Mouse (Mus musculus) forebrain, embryonic 14.5 days (tissue): ENCODE measurements around the gene Gcdh. TPM values are rescaled to one million over a fixed set of nuclear protein-coding genes. Genes with fewer than 3 reads are reported as not detected.

Experiments used
- ATAC-seq: fragments of 200-750 bp; cut with Nextera tagmentation; 2 replicates; pipeline ENCODE4 v1.8.0; 2017; ENCODE audit warnings: mild to moderate bottlenecking, moderate library complexity
- DNase-seq: peaks from one replicate; pipeline ENCODE4 v3.0.0-alpha.2; 2015; ENCODE audit warnings: low spot score
- H3K27ac ChIP-seq: fragments of 300-500 bp; sonication (generic); 2 replicates; pipeline ENCODE4 v1.5.1; 2014; ENCODE audit warnings: low read depth, mild to moderate bottlenecking, control low read depth, low read length, moderate library complexity
- H3K27me3 ChIP-seq: fragments of 300-500 bp; sonication (generic); replicated peaks from 2 replicates; pipeline ENCODE4 v1.6.1; 2014; ENCODE audit warnings: low read length, control low read depth, mixed read lengths; ENCODE audit not compliant: control insufficient read depth, insufficient read depth
- H3K36me3 ChIP-seq: fragments of 300-500 bp; sonication (generic); 2 replicates; pipeline ENCODE4 v1.6.1; 2014; ENCODE audit warnings: low read length, control low read depth; ENCODE audit not compliant: control insufficient read depth, insufficient read depth
- H3K4me1 ChIP-seq: fragments of 300-500 bp; sonication (generic); 2 replicates; pipeline ENCODE4 v1.6.1; 2014; ENCODE audit warnings: antibody characterized with exemption, low read length, control low read depth; ENCODE audit not compliant: control insufficient read depth, insufficient read depth
- H3K4me2 ChIP-seq: fragments of 300-500 bp; sonication (generic); 2 replicates; pipeline ENCODE4 v1.6.1; 2014; ENCODE audit warnings: mild to moderate bottlenecking, control low read depth, low read length
- H3K4me3 ChIP-seq: fragments of 300-500 bp; sonication (generic); 2 replicates; pipeline ENCODE4 v1.5.1; 2014; ENCODE audit warnings: low read depth, low read length, control low read depth
- H3K9ac ChIP-seq: fragments of 300-500 bp; sonication (generic); 2 replicates; pipeline ENCODE4 v1.6.1; 2014; ENCODE audit warnings: mild to moderate bottlenecking, low read length, control low read depth, moderate library complexity
- H3K9me3 ChIP-seq: fragments of 300-500 bp; sonication (generic); replicated peaks from 2 replicates; pipeline ENCODE4 v1.6.1; 2016; ENCODE audit warnings: low read length, control low read depth, mixed read lengths; ENCODE audit not compliant: control insufficient read depth
- WGBS: fragments of 180-500 bp; shearing (Covaris S2); extraction: QIAGEN DNeasy Blood & Tissue Kit; methylation state at CpG from one replicate; pipeline ENCODE4 v1.1.7; 2014; 5-methylcytosine and 5-hydroxymethylcytosine counted together
- microRNA-seq: library from miRNA; unstranded; fragments of <30 nt; microRNA quantifications from one replicate; pipeline ENCODE4, GENCODE M21; 2016
- polyA plus RNA-seq: library from polyadenylated mRNA; unstranded; fragments of >200 nt; fragmentation: Nextera tagmentation; extraction: Ambion mirVana; gene quantifications from 2 replicates; pipeline ENCODE4 v1.2.1, GENCODE M21; 2014

Gene Gcdh
- polyA plus RNA-seq, 1 experiment from 2014 or later, result 27.1 TPM

- Histone ChIP-seq H3K27me3 (no peaks in the 10 kb centered on the region), H3K27ac (no peak overlapping the region), H3K9me3 (no peaks in the 10 kb centered on the region), H3K9ac (no peak overlapping the region), H3K4me1 (peaks cover 26% of the 10 kb centered on the region), H3K4me3 (no peak overlapping the region), H3K36me3 (peaks cover 64% of the 10 kb centered on the region), H3K4me2 (no peak overlapping the region)
- ATAC-seq, result no peak
- WGBS, result 81% methylated on average over 8 of the region's 8 CpGs
- no peak for DNase-seq
Measured at GRCm38 (mm10) chr8:84837149-84837911, 56.4 kb downstream of the Gcdh start.

Small RNA genes within 50 kb of the gene (microRNA-seq; reads per million reads assigned to microRNA genes)
- gene Gm24197 (not detected), gene Mir7069 (3.3 reads per million, percentile 18 among the genes with 10 or more reads in this experiment)

Other genes starting within 250 kb of the Gcdh start
- gene Ier2, start 231.1 kb downstream of the Gcdh start, polyA plus RNA-seq, result 26.5 and 29.3 TPM in 2 replicates
- 47.8 and 52.3 TPM in 2 replicates for gene Trmt1, start 207.6 kb downstream of the Gcdh start, polyA plus RNA-seq
- 17.0 and 17.6 TPM in 2 replicates for gene Nacc1, start 206.1 kb downstream of the Gcdh start, polyA plus RNA-seq
- gene Lyl1, start 192.5 kb downstream of the Gcdh start, polyA plus RNA-seq, result 2.9 and 3.8 TPM in 2 replicates
- gene G430095P16Rik, start 170.9 kb downstream of the Gcdh start, polyA plus RNA-seq, result 1.5 and 1.7 TPM in 2 replicates
- gene Nfix, start 93.6 kb downstream of the Gcdh start, polyA plus RNA-seq, result 237 and 318 TPM in 2 replicates
- gene Dand5, start 71.1 kb downstream of the Gcdh start, polyA plus RNA-seq, result 8.6 and 9.4 TPM in 2 replicates
- 35.2 and 41.3 TPM in 2 replicates for gene Gadd45gip1, start 62.4 kb downstream of the Gcdh start, polyA plus RNA-seq
- gene Rad23a, start 53.3 kb downstream of the Gcdh start, polyA plus RNA-seq, result 87.3 and 88.1 TPM in 2 replicates
- 514 and 606 TPM in 2 replicates for gene Calr, start 47.0 kb downstream of the Gcdh start, polyA plus RNA-seq
- 92.3 and 102 TPM in 2 replicates for gene Farsa, start 36.9 kb downstream of the Gcdh start, polyA plus RNA-seq
- gene Syce2, start 21.8 kb downstream of the Gcdh start, polyA plus RNA-seq, result 58.0 and 71.5 TPM in 2 replicates
- 0.74 and 0.99 TPM in 2 replicates for gene Klf1, start 8.0 kb upstream of the Gcdh start, polyA plus RNA-seq
- gene Dnase2a, start 14.6 kb upstream of the Gcdh start, polyA plus RNA-seq, result 4.8 and 5.5 TPM in 2 replicates
- gene Mast1, start 43.4 kb upstream of the Gcdh start, polyA plus RNA-seq, result 24.5 and 40.2 TPM in 2 replicates
- 0.47 and 0.73 TPM in 2 replicates for gene Rtbdn, start 53.1 kb upstream of the Gcdh start, polyA plus RNA-seq
- not detected in 2 replicates for gene Gm49661, start 75.5 kb upstream of the Gcdh start, polyA plus RNA-seq
- gene Prdx2, start 75.7 kb upstream of the Gcdh start, polyA plus RNA-seq, result 1,735 and 2,101 TPM in 2 replicates
- 93.3 and 111 TPM in 2 replicates for gene Rnaseh2a, start 75.8 kb upstream of the Gcdh start, polyA plus RNA-seq
- 5.0 and 6.5 TPM in 2 replicates for gene Junb, start 84.8 kb upstream of the Gcdh start, polyA plus RNA-seq
- 13.0 and 20.3 TPM in 2 replicates for gene Hook2, start 96.7 kb upstream of the Gcdh start, polyA plus RNA-seq
- gene Best2, start 120.6 kb upstream of the Gcdh start, polyA plus RNA-seq, result not detected in 2 replicates
- gene Asna1, start 131.4 kb upstream of the Gcdh start, polyA plus RNA-seq, result 166 and 178 TPM in 2 replicates
- gene Trir, start 132.9 kb upstream of the Gcdh start, polyA plus RNA-seq, result 166 and 169 TPM in 2 replicates
- gene Tnpo2, start 143.0 kb upstream of the Gcdh start, polyA plus RNA-seq, result 27.8 and 36.8 TPM in 2 replicates
- gene Fbxw9, start 166.1 kb upstream of the Gcdh start, polyA plus RNA-seq, result 46.5 and 56.2 TPM in 2 replicates
- 0.88 TPM in 1 of 2 replicates, not detected in the other for gene Gm5741, start 174.1 kb upstream of the Gcdh start, polyA plus RNA-seq
- gene Dhps, start 177.8 kb upstream of the Gcdh start, polyA plus RNA-seq, result 83.4 and 85.3 TPM in 2 replicates
- gene Wdr83os, start 186.8 kb upstream of the Gcdh start, polyA plus RNA-seq, result 147 and 170 TPM in 2 replicates
- 49.7 and 50.1 TPM in 2 replicates for gene Wdr83, start 187.4 kb upstream of the Gcdh start, polyA plus RNA-seq
- 10.8 and 14.5 TPM in 2 replicates for gene Man2b1, start 189.3 kb upstream of the Gcdh start, polyA plus RNA-seq
- gene Zfp791, start 229.2 kb upstream of the Gcdh start, polyA plus RNA-seq, result 1.7 and 2.7 TPM in 2 replicates